Comparison of ENCODE assay signal across 9 mouse cellular contexts in the genomic region with DNA sequence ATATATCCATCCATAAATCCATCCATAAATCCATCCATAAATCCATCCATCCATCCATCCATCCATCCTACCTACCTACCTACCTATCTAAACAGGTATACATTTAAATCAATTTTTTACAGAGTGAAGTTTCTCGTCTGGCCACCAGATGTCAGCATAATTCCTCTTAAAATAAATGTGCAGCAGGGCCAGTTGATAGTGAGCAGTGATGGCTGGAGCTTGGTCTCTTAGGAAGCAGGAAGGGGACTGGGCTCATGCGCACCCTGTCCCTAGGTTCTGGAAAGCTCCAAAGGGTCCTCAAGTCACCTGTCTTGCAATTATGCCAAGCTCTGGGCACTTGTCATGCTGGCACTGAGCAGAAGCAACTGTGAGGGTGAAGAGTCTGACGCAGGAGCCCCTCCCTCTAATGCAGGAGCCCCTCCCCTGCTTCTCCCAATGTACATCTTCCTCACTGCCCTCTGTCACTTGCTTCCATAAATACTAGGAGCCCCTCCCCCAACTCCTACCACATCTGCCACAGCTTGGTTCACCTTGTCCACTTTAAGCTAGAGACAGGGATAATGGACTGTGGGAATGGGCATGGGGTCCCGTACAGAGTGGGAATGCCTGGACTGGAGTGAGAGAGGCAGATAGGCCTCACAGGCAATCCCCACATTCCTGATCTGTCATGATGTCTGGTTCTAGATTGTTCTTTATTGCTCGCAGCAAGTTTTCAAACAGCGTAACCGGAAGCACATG.
DNase-seq lines count a peak whose midpoint lies in the region; ATAC-seq and TF ChIP-seq lines count a peak whose summit lies in the region.
"Had no signal": no experiment of that assay in that cellular context is flagged by ENCODE, and none has a peak within 500 bp of the region (broad histone marks: within the 10 kb centered on the region; RNA-seq: fewer than 3 reads in every experiment).

No protein-coding gene starts in this region.

- ATAC-seq in hindbrain, embryonic 14.5 days (ENCODE audit: low FRiP score), result peak; percentile 57; the same call in 1 of the 2 replicates
- ATAC-seq in limb, embryonic 14.5 days (ENCODE audit: low FRiP score, low read depth), result 0 out of 2 replicates have a peak, but pooled peaks have one; percentile 30

- no peak overlapping the region for H3K4me3 ChIP-seq in hindbrain, embryonic 14.5 days (replicated peaks; ENCODE audit: low read length)
- no peak overlapping the region for H3K4me3 ChIP-seq in limb, embryonic 14.5 days (replicated peaks; ENCODE audit: low read length)

- 73% methylated on average over 7 of the region's 7 CpGs for WGBS in hindbrain, embryonic 14.5 days
- WGBS in limb, embryonic 14.5 days, result 70% methylated on average over 7 of the region's 7 CpGs

- peak; percentile 46 for DNase-seq in right cerebral cortex, adult 18-20 months
- no peak for DNase-seq in right cerebral cortex, postnatal 25 days
- peak; percentile 52 for DNase-seq in adipocyte (ENCODE audit: low spot score)
- DNase-seq in embryo, embryonic 11 days, result peak; percentile 73
- DNase-seq in hindbrain, embryonic 14.5 days (ENCODE audit: low spot score), result peak; percentile 90
- peak; percentile 63 for DNase-seq in limb, embryonic 14.5 days (ENCODE audit: low spot score)
- DNase-seq in retina, embryonic 14.5 days (ENCODE audit: low spot score), result peak; percentile 85
- no peak for DNase-seq in gastrocnemius, postnatal 25 days

- H3K9me3 ChIP-seq in hindbrain, embryonic 14.5 days (ENCODE audit: control insufficient read depth, low read length), result no peaks in the 10 kb centered on the region
- no peaks in the 10 kb centered on the region for H3K9me3 ChIP-seq in limb, embryonic 14.5 days (ENCODE audit: control insufficient read depth, low read length)

- H3K9ac ChIP-seq in hindbrain, embryonic 14.5 days, result 0 out of 2 replicates have a peak overlapping the region, but pooled peaks have one; percentile 10
- no peak overlapping the region for H3K9ac ChIP-seq in limb, embryonic 14.5 days (ENCODE audit: low read depth, low read length, severe bottlenecking)

- H3K27ac ChIP-seq in hindbrain, embryonic 14.5 days, result no peak overlapping the region
- no peak overlapping the region for H3K27ac ChIP-seq in limb, embryonic 14.5 days (replicated peaks; ENCODE audit: low read depth, low read length)
- H3K27ac ChIP-seq: macrophage had no signal

- H3K36me3 ChIP-seq in hindbrain, embryonic 14.5 days (replicated peaks; ENCODE audit: control insufficient read depth, insufficient read depth), result no peaks in the 10 kb centered on the region
- H3K36me3 ChIP-seq in limb, embryonic 14.5 days (ENCODE audit: control insufficient read depth, insufficient read depth, low read length), result no peaks in the 10 kb centered on the region

- H3K27me3 ChIP-seq in hindbrain, embryonic 14.5 days (ENCODE audit: control insufficient read depth, insufficient read depth, low read length), result peaks cover 8% of the 10 kb centered on the region; the same call in 1 of the 2 replicates
- H3K27me3 ChIP-seq in limb, embryonic 14.5 days (ENCODE audit: control insufficient read depth, insufficient read depth, low read length), result no peaks in the 10 kb centered on the region

- no peak for TF ChIP-seq POLR2A in limb, embryonic 14.5 days (IDR thresholded peaks at IDR 0.05; ENCODE audit: borderline replicate concordance, extremely low read depth, insufficient read depth, insufficient read length)

- no peak overlapping the region for H3K4me2 ChIP-seq in hindbrain, embryonic 14.5 days (replicated peaks)
- no peak overlapping the region for H3K4me2 ChIP-seq in limb, embryonic 14.5 days (replicated peaks; ENCODE audit: low read depth, low read length, severe bottlenecking)

- no peaks in the 10 kb centered on the region for H3K4me1 ChIP-seq in hindbrain, embryonic 14.5 days (replicated peaks; ENCODE audit: control insufficient read depth, insufficient read depth, low read length)
- H3K4me1 ChIP-seq in limb, embryonic 14.5 days (ENCODE audit: control insufficient read depth, insufficient read depth, low read length), result no peaks in the 10 kb centered on the region

Comparison
In these comparisons a context has a peak if more than half of its experiments do, and no peak if none do; other contexts are left out.
1. DNase-seq: peak in right cerebral cortex, adult 18-20 months (single experiment), adipocyte (single experiment), embryo, embryonic 11 days (single experiment), hindbrain, embryonic 14.5 days (single experiment), limb, embryonic 14.5 days (single experiment) and retina, embryonic 14.5 days (single experiment); none in right cerebral cortex, postnatal 25 days (single experiment) and gastrocnemius, postnatal 25 days (single experiment).